Mouse (Mus musculus) heart, embryonic 15.5 days (tissue): ENCODE measurements at regions not wholly inside any gene's neighbourhood (a gene's known extent, or its start where the extent isn't known, plus 50 kb on each side); places are given as distances from the start of the nearest gene placed in this dataset.

Experiments
- ATAC-seq: fragments of 200-750 bp; cut with Nextera tagmentation; replicated peaks from 2 replicates; pipeline ENCODE4 v1.8.0; 2017; ENCODE audit warnings: low read depth, moderate TSS enrichment; ENCODE audit not compliant: insufficient number of reproducible peaks, insufficient read depth, low FRiP score
- H3K27ac ChIP-seq: fragments of 300-500 bp; sonication (generic); 2 replicates; pipeline ENCODE4 v1.5.1; 2015; ENCODE audit warnings: mild to moderate bottlenecking, inconsistent platforms
- H3K27me3 ChIP-seq: fragments of 300-500 bp; sonication (generic); 2 replicates; pipeline ENCODE4 v1.6.1; 2015; ENCODE audit warnings: inconsistent platforms
- H3K36me3 ChIP-seq: fragments of 300-500 bp; sonication (generic); 2 replicates; pipeline ENCODE4 v1.6.1; 2015; ENCODE audit warnings: mild to moderate bottlenecking, inconsistent platforms
- H3K4me1 ChIP-seq: fragments of 300-500 bp; sonication (generic); replicated peaks from 2 replicates; pipeline ENCODE4 v1.6.1; 2015; ENCODE audit warnings: inconsistent platforms
- H3K4me2 ChIP-seq: fragments of 300-500 bp; sonication (generic); 2 replicates; pipeline ENCODE4 v1.6.1; 2015; ENCODE audit warnings: inconsistent platforms, mild to moderate bottlenecking, moderate library complexity
- H3K4me3 ChIP-seq: fragments of 300-500 bp; sonication (generic); 2 replicates; pipeline ENCODE4 v1.5.1; 2015; ENCODE audit warnings: mild to moderate bottlenecking, inconsistent platforms
- H3K9ac ChIP-seq: fragments of 300-500 bp; sonication (generic); 2 replicates; pipeline ENCODE4 v1.6.1; 2015; ENCODE audit warnings: mild to moderate bottlenecking, inconsistent platforms
- H3K9me3 ChIP-seq: fragments of 300-500 bp; sonication (generic); replicated peaks from 2 replicates; pipeline ENCODE4 v1.6.1; 2016; ENCODE audit warnings: inconsistent platforms
- WGBS: fragments of 180-500 bp; shearing (Covaris S2); methylation state at CpG from one replicate; pipeline ENCODE4 v1.1.7; 2015; ENCODE audit warnings: mixed read lengths; 5-methylcytosine and 5-hydroxymethylcytosine counted together

DNA sequence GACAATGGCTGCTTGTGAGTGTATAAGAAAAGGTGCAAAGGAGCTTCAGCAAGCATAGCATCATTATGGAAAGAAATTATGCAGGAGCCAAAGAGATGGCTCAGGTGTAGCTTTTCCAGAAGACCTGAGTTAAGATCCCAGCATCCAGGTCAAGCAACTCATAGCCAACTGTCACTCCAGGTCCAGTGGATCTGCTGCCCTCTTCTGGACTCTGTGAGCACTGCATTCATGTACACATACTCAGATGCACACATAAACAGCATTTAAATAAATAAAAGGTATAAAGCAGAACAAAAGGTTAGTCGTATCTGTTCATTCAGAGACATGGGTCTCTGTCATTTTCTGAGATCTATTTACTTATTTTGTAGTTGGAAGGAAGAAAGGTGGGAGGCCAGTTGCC lies 112.0 kb upstream of the Zfp618 start:
- Histone ChIP-seq H3K4me1 (0 out of 2 replicates have a peak, but pooled peaks cover 5% of the 10 kb centered on the region), H3K9me3 (no peaks in the 10 kb centered on the region), H3K27me3 (no peaks in the 10 kb centered on the region), H3K27ac (no peak overlapping the region), H3K36me3 (no peaks in the 10 kb centered on the region), H3K4me2 (no peak overlapping the region), H3K4me3 (no peak overlapping the region), H3K9ac (no peak overlapping the region)
- ATAC-seq, result no peak
- WGBS, result 86% methylated on average over 1 of the region's 1 CpGs

GRCm38 (mm10) chr4:62856406-62856805 lies 109.0 kb upstream of the Zfp618 start:
- no peaks in the 10 kb centered on the region for H3K27me3 ChIP-seq
- H3K9me3 ChIP-seq, result no peaks in the 10 kb centered on the region
- no peak overlapping the region for H3K27ac ChIP-seq
- no peaks in the 10 kb centered on the region for H3K36me3 ChIP-seq
- H3K4me2 ChIP-seq, result no peak overlapping the region
- no peak overlapping the region for H3K4me3 ChIP-seq
- no peak for ATAC-seq
- H3K4me1 ChIP-seq, result 0 out of 2 replicates have a peak, but pooled peaks cover 5% of the 10 kb centered on the region
- WGBS, result 68% methylated on average over 3 of the region's 3 CpGs
- no peak overlapping the region for H3K9ac ChIP-seq

DNA sequence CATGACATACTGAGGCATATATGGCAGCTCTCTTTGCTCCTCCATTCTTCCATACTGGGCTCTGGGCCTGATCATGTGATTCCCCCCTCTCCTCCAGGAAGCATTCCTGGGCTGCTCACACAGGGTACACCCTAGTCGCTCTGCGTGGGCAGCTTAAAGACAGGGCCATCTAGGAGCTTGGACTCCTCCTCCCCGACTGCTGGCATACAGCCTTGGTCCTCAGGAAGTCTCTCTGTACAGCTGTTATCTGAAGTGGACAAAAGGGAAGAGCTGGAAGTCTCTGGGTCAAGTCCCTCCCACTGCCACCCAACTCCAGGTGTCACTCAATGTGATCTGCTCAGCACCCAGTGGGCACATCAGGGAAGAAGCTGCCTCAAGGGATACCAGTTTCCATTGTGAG lies 102.6 kb upstream of the Zfp618 start:
- Histone ChIP-seq H3K9me3 (no peaks in the 10 kb centered on the region), H3K36me3 (no peaks in the 10 kb centered on the region), H3K27me3 (no peaks in the 10 kb centered on the region), H3K9ac (no peak overlapping the region), H3K27ac (no peak overlapping the region), H3K4me3 (no peak overlapping the region), H3K4me1 (no peaks in the 10 kb centered on the region), H3K4me2 (no peak overlapping the region)
- ATAC-seq, result no peak
- WGBS, result 77% methylated on average over 3 of the region's 3 CpGs

DNA sequence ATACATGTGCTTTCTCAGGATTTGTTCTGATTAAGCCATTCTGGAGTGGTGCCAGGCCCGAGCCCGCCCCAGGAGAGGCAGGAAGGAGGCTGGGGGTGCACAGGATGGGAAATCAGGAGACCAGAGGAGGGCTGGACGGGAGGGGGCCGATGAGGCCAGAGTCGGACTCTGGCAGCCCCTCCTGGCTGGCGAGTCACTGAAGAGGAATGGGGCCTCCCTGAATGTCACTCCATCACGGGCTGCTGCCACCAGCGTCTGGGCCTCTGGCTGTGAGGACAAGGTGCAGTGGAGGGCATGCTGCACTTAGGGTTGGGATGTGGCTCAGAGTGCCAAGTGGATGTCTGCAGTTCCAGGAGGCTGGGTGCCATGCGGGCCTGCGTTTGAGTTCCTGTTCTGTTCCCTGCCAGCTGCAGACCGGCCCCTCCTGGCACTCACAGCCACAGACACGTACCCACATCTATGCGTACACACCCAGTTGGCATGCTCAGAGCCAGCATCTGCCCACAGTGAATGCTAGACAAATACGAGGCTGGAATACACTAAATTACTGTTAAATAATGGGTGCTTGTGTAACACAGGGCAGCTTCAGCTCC lies 94.9 kb upstream of the Zfp618 start:
- H3K36me3 ChIP-seq, result no peaks in the 10 kb centered on the region
- 40% methylated on average over 14 of the region's 14 CpGs for WGBS
- no peak for ATAC-seq
- H3K4me3 ChIP-seq, result no peak overlapping the region
- no peak overlapping the region for H3K4me2 ChIP-seq
- no peak overlapping the region for H3K9ac ChIP-seq
- H3K9me3 ChIP-seq, result no peaks in the 10 kb centered on the region
- no peak overlapping the region for H3K27ac ChIP-seq
- peaks cover 5% of the 10 kb centered on the region; the same call in 1 of the 2 replicates for H3K4me1 ChIP-seq
- H3K27me3 ChIP-seq, result no peaks in the 10 kb centered on the region

GRCm38 (mm10) chr4:62872562-62872961 lies 92.8 kb upstream of the Zfp618 start:
- peaks cover 5% of the 10 kb centered on the region; the same call in 1 of the 2 replicates for H3K4me1 ChIP-seq
- no peak overlapping the region for H3K27ac ChIP-seq
- no peaks in the 10 kb centered on the region for H3K27me3 ChIP-seq
- no peak overlapping the region for H3K4me2 ChIP-seq
- WGBS, result 76% methylated on average over 10 of the region's 10 CpGs
- H3K9ac ChIP-seq, result no peak overlapping the region
- H3K4me3 ChIP-seq, result no peak overlapping the region
- ATAC-seq, result no peak
- H3K36me3 ChIP-seq, result no peaks in the 10 kb centered on the region
- no peaks in the 10 kb centered on the region for H3K9me3 ChIP-seq

- Histone ChIP-seq H3K27ac (no peak overlapping the region), H3K9ac (no peak overlapping the region), H3K4me3 (no peak overlapping the region), H3K36me3 (no peaks in the 10 kb centered on the region), H3K4me2 (no peak overlapping the region), H3K4me1 (peaks cover 5% of the 10 kb centered on the region; the same call in 1 of the 2 replicates), H3K27me3 (no peaks in the 10 kb centered on the region), H3K9me3 (no peaks in the 10 kb centered on the region)
- no peak for ATAC-seq
- 76% methylated on average over 12 of the region's 12 CpGs for WGBS
These were observed 91.4 kb upstream of the Zfp618 start for GRCm38 (mm10) chr4:62873986-62874385.

GRCm38 (mm10) chr4:62878063-62878462 lies 87.3 kb upstream of the Zfp618 start:
- no peaks in the 10 kb centered on the region for H3K27me3 ChIP-seq
- no peak overlapping the region for H3K9ac ChIP-seq
- ATAC-seq, result no peak
- WGBS, result 73% methylated on average over 7 of the region's 7 CpGs
- no peaks in the 10 kb centered on the region for H3K36me3 ChIP-seq
- H3K4me2 ChIP-seq, result no peak overlapping the region
- H3K9me3 ChIP-seq, result no peaks in the 10 kb centered on the region
- H3K4me3 ChIP-seq, result no peak overlapping the region
- no peak overlapping the region for H3K27ac ChIP-seq
- no peaks in the 10 kb centered on the region for H3K4me1 ChIP-seq

- H3K4me1 ChIP-seq, result no peaks in the 10 kb centered on the region
- no peak overlapping the region; the same call in 1 of the 2 replicates for H3K27ac ChIP-seq
- no peaks in the 10 kb centered on the region for H3K9me3 ChIP-seq
- H3K36me3 ChIP-seq, result no peaks in the 10 kb centered on the region
- no peak overlapping the region for H3K4me2 ChIP-seq
- ATAC-seq, result no peak
- H3K4me3 ChIP-seq, result no peak overlapping the region
- no peak overlapping the region for H3K9ac ChIP-seq
- H3K27me3 ChIP-seq, result no peaks in the 10 kb centered on the region
- WGBS, result 71% methylated on average over 3 of the region's 3 CpGs
These were observed 86.4 kb upstream of the Zfp618 start for GRCm38 (mm10) chr4:62878927-62879326.

DNA sequence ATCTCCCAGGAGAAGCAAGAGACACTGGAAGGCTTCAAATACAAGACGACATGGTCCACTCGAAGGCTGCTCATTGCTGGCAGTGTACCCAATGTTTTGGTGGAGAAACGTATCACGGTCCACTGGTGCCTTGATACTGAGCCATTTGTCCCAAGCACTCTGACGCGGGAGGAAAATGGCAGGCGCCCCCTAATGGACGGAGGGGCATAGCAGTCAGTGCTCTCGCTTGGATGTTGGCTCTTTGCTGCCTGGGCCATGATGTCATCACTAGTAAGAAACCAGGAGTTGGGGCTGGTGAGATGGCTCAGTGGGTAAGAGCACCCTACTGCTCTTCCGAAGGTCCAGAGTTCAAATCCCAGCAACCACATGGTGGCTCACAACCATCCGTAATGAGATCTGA lies 83.5 kb upstream of the Zfp618 start:
- H3K4me2 ChIP-seq, result no peak overlapping the region
- no peaks in the 10 kb centered on the region for H3K4me1 ChIP-seq
- H3K36me3 ChIP-seq, result no peaks in the 10 kb centered on the region
- H3K27ac ChIP-seq, result no peak overlapping the region
- no peaks in the 10 kb centered on the region for H3K9me3 ChIP-seq
- H3K27me3 ChIP-seq, result no peaks in the 10 kb centered on the region
- ATAC-seq, result no peak
- no peak overlapping the region for H3K4me3 ChIP-seq
- 70% methylated on average over 11 of the region's 11 CpGs for WGBS
- no peak overlapping the region for H3K9ac ChIP-seq

GRCm38 (mm10) chr4:62882276-62882675 lies 83.1 kb upstream of the Zfp618 start:
- Histone ChIP-seq H3K27ac (no peak overlapping the region), H3K4me2 (no peak overlapping the region), H3K4me1 (no peaks in the 10 kb centered on the region), H3K27me3 (no peaks in the 10 kb centered on the region), H3K9me3 (no peaks in the 10 kb centered on the region), H3K4me3 (no peak overlapping the region), H3K36me3 (no peaks in the 10 kb centered on the region), H3K9ac (no peak overlapping the region)
- no peak for ATAC-seq
- 85% methylated on average over 8 of the region's 8 CpGs for WGBS

DNA sequence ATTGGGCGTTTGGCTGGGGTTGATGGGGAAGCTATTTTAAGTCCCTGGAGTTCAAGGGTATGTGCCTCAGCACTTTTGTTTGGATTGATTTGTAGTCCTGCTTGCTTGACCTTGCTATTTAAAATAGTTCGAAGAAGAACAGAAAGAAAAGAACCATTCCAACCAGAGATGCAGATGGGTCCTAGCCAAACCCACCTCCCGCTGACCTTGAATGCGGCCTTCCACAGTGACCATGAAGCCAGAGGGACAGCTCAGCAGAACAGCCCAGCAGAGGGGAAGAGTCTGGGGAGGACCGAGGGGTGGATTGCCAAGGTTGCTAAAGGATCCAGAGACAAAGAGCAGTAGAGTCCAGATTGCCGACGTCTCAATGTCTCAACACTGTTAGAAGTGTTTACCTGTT lies 76.6 kb upstream of the Zfp618 start:
- ATAC-seq, result no peak
- Histone ChIP-seq H3K4me1 (no peaks in the 10 kb centered on the region), H3K4me3 (no peak overlapping the region), H3K4me2 (no peak overlapping the region), H3K9ac (no peak overlapping the region), H3K9me3 (no peaks in the 10 kb centered on the region), H3K36me3 (no peaks in the 10 kb centered on the region), H3K27ac (no peak overlapping the region), H3K27me3 (peaks cover 8% of the 10 kb centered on the region; the same call in 1 of the 2 replicates)
- 76% methylated on average over 7 of the region's 7 CpGs for WGBS

DNA sequence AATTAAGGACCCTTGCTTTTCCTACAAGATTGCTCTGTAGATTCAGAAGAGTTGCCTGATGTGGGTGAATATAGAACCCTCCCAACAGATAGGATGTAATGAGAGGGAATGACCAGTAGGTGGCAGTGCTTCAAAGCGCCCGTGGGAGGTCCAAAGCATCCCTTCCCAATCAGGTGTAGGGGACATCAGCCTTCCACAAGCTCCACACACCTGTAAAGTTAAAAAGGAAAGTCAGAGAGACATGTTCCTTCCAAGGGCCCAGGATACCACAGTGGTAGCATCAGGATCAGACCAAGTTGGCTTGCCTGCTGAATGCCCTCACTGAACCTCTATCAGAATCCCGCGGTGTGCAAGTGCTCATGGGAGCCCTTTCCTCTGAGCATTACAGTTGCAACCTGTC lies 75.7 kb upstream of the Zfp618 start:
- ATAC-seq, result no peak
- Histone ChIP-seq H3K4me3 (no peak overlapping the region), H3K36me3 (no peaks in the 10 kb centered on the region), H3K27ac (no peak overlapping the region), H3K9me3 (no peaks in the 10 kb centered on the region), H3K9ac (no peak overlapping the region), H3K27me3 (peaks cover 8% of the 10 kb centered on the region; the same call in 1 of the 2 replicates), H3K4me2 (no peak overlapping the region), H3K4me1 (no peaks in the 10 kb centered on the region)
- WGBS, result 43% methylated on average over 4 of the region's 4 CpGs
